Mouse (Mus musculus) kidney, adult 8-10 months (tissue): ENCODE measurements around the gene Polr3b.

Source experiments
- DNase-seq, 2 experiments: peaks; one replicate each; pipeline ENCODE4 v3.0.0; 2022

Gene Polr3b

GRCm38 (mm10) chr10:84611664-84612063 lies 10.4 kb upstream of the Polr3b start:
- DNase-seq, result no peak

- DNase-seq, result no peak
Measured at GRCm38 (mm10) chr10:84612281-84612680, 9.8 kb upstream of the Polr3b start.

GRCm38 (mm10) chr10:84613366-84613765 lies 8.7 kb upstream of the Polr3b start:
- DNase-seq, result no peak

- DNase-seq, result no peak
Measured at GRCm38 (mm10) chr10:84615076-84615475, 7.0 kb upstream of the Polr3b start.

- peak in 1 of 2 experiments; percentile 15 for DNase-seq
Measured at GRCm38 (mm10) chr10:84631182-84631581, 9.1 kb downstream of the Polr3b start.

- DNase-seq, result no peak
Measured at GRCm38 (mm10) chr10:84632005-84632404, 9.9 kb downstream of the Polr3b start.

GRCm38 (mm10) chr10:84636656-84637055 lies 14.6 kb downstream of the Polr3b start:
- DNase-seq, result no peak

GRCm38 (mm10) chr10:84638382-84638781 lies 16.3 kb downstream of the Polr3b start:
- DNase-seq, result no peak

GRCm38 (mm10) chr10:84639525-84640287 lies 17.6 kb downstream of the Polr3b start:
- DNase-seq, result no peak

GRCm38 (mm10) chr10:84640861-84641260 lies 18.8 kb downstream of the Polr3b start:
- DNase-seq, result no peak

GRCm38 (mm10) chr10:84641576-84641975 lies 19.5 kb downstream of the Polr3b start:
- DNase-seq, result no peak

- DNase-seq, result no peak
Measured at GRCm38 (mm10) chr10:84645940-84646339, 23.8 kb downstream of the Polr3b start.

- no peak for DNase-seq
Measured at GRCm38 (mm10) chr10:84646506-84647102, 24.5 kb downstream of the Polr3b start.

GRCm38 (mm10) chr10:84647264-84647663 lies 25.2 kb downstream of the Polr3b start:
- no peak for DNase-seq

- no peak for DNase-seq
Measured at GRCm38 (mm10) chr10:84648911-84649310, 26.8 kb downstream of the Polr3b start.

- no peak for DNase-seq
Measured at GRCm38 (mm10) chr10:84654029-84654428, 31.9 kb downstream of the Polr3b start.

- DNase-seq, result no peak
Measured at GRCm38 (mm10) chr10:84654731-84655130, 32.6 kb downstream of the Polr3b start.

GRCm38 (mm10) chr10:84656618-84657017 lies 34.5 kb downstream of the Polr3b start:
- DNase-seq, result peak; percentile 23 to 52

- no peak for DNase-seq
Measured at GRCm38 (mm10) chr10:84657437-84658087, 35.5 kb downstream of the Polr3b start.

- no peak for DNase-seq
Measured at GRCm38 (mm10) chr10:84658088-84658848, 36.2 kb downstream of the Polr3b start.

GRCm38 (mm10) chr10:84659281-84659680 lies 37.2 kb downstream of the Polr3b start:
- DNase-seq, result no peak

- DNase-seq, result no peak
Measured at GRCm38 (mm10) chr10:84662138-84662537, 40.0 kb downstream of the Polr3b start.

- DNase-seq, result peak; percentile 24 to 25
Measured at GRCm38 (mm10) chr10:84665713-84666260, 43.7 kb downstream of the Polr3b start.
